Mouse (Mus musculus): Measurements from ENCODE around the gene Prdm2. TPM values are rescaled to one million over a fixed set of nuclear protein-coding genes. Genes with fewer than 3 reads are reported as not detected.

Prdm2 gene
- total and polyA plus RNA-seq, 3 experiments: 4.3 to 13.5 TPM; not detected in 1

DNA sequence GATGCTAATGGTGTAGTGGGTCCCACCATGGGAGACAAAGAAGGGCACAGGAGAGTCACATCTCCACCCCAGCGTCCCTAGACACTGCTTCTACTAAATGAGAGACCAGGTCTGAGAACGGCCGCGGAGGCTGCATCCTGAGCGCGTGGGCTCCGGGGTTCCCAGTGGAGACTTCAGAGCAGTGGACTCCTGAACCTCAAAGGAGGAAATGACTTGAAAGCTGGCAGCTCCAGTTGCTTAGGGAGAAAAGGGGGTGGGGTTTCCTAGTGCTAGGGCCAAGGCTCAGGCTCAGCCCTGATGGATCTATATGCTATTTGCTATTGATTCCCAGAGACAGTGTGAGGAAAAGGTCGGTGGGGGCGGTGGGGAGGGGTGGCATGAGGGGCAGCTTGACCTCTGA lies 104.2 kb downstream of the Prdm2 start:
- Histone ChIP-seq H3K27me3 (ENCODE audit: control insufficient read depth in 1 of 2, insufficient read depth in 2 of 2, low read length in 2 of 2) (no peaks in the 10 kb centered on the region), H3K36me3 (ENCODE audit: control insufficient read depth in 1 of 2, insufficient read depth in 2 of 2, low read length in 2 of 2) (peaks cover 0 to 7% of the 10 kb centered on the region in 2 experiments; a peak in 1 of 4 replicates), H3K79me2 (ENCODE audit: control insufficient read depth, insufficient read depth, low read length, poor library complexity) (no peaks in the 10 kb centered on the region), H3K27ac (ENCODE audit: control insufficient read depth, low read depth, low read length) (no peak overlapping the region), H3K9me3 (replicated peaks; ENCODE audit: insufficient read depth, low read length) (no peaks in the 10 kb centered on the region), H3K4me1 (ENCODE audit: control insufficient read depth in 1 of 2, insufficient read depth in 2 of 2, low read length in 2 of 2) (peaks cover 6 to 17% of the 10 kb centered on the region in 2 experiments; a peak in 3 of 4 replicates), H3K9ac (ENCODE audit: control insufficient read depth, low read depth, low read length, poor library complexity, severe bottlenecking) (no peak overlapping the region), H3K4me3 (ENCODE audit: control insufficient read depth in 1 of 2, insufficient read depth in 1 of 2, low read depth in 2 of 2, low read length in 2 of 2) (no peak overlapping the region)
- no peak for DNase-seq (ENCODE audit: low read depth, low spot score)
- TF ChIP-seq MAFK (IDR thresholded peaks at IDR 0.05; ENCODE audit: borderline replicate concordance, low read depth, low read length) (no peak), MEF2A (IDR thresholded peaks at IDR 0.05; ENCODE audit: extremely low read depth, insufficient replicate concordance, low read depth, low read length, poor library complexity, severe bottlenecking) (no peak), CTCF (IDR thresholded peaks at IDR 0.05 in 2 of 3, conservative IDR thresholded peaks at IDR 0.05 in 1 of 3; ENCODE audit: control insufficient read depth in 1 of 3, insufficient read depth in 1 of 3, low read depth in 2 of 3, low read length in 3 of 3, poor library complexity in 1 of 3, severe bottlenecking in 1 of 3) (no peak), HCFC1 (IDR thresholded peaks at IDR 0.05; ENCODE audit: low read depth, low read length) (no peak), BHLHE40 (IDR thresholded peaks at IDR 0.05; ENCODE audit: borderline replicate concordance, low read depth, low read length) (no peak), CHD2 (IDR thresholded peaks at IDR 0.05; ENCODE audit: low read length) (no peak), POLR2A (IDR thresholded peaks at IDR 0.05; ENCODE audit: control insufficient read depth in 1 of 2, insufficient read depth in 1 of 2, low read depth in 1 of 2, low read length in 2 of 2, poor library complexity in 1 of 2) (no peak), TBP (IDR thresholded peaks at IDR 0.05; ENCODE audit: low read depth, low read length) (no peak), MAZ (IDR thresholded peaks at IDR 0.05; ENCODE audit: low read depth, low read length) (no peak)

DNA sequence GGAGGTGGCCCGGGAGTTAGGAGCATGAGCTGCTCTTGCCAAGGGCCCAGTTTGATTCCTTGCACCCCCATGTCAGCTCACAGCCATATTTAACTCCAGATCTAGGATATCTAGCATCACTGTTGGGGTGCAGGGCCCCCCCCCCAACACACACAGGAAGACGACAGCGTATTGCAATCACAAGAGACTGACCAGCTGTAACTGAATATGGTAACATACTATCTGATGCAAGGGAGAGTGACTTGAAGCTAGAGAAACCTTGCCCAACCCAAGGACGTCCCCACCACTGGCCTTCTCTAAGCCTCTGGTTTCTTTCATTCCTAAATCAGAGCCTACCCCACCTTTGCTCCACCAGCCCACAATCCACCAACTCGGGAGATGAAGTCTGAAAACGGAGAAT lies 105.8 kb downstream of the Prdm2 start:
- no peaks in the 10 kb centered on the region for H3K9me3 ChIP-seq (replicated peaks; ENCODE audit: insufficient read depth, low read length)
- peaks cover 0 to 7% of the 10 kb centered on the region in 2 experiments; a peak in 1 of 4 replicates for H3K36me3 ChIP-seq (ENCODE audit: control insufficient read depth in 1 of 2, insufficient read depth in 2 of 2, low read length in 2 of 2)
- H3K4me1 ChIP-seq (ENCODE audit: control insufficient read depth in 1 of 2, insufficient read depth in 2 of 2, low read length in 2 of 2): peaks cover 6 to 17% of the 10 kb centered on the region in 2 experiments; a peak in 3 of 4 replicates
- H3K4me3 ChIP-seq (ENCODE audit: control insufficient read depth in 1 of 2, insufficient read depth in 1 of 2, low read depth in 2 of 2, low read length in 2 of 2): no peak overlapping the region
- peak overlapping the region; percentile 41 for H3K27ac ChIP-seq (ENCODE audit: control insufficient read depth, low read depth, low read length)
- no peaks in the 10 kb centered on the region for H3K27me3 ChIP-seq (ENCODE audit: control insufficient read depth in 1 of 2, insufficient read depth in 2 of 2, low read length in 2 of 2)
- DNase-seq (ENCODE audit: low read depth, low spot score): no peak
- no peak for TF ChIP-seq MYC (IDR thresholded peaks at IDR 0.05; ENCODE audit: low read depth, low read length)
- TF ChIP-seq TCF12 (IDR thresholded peaks at IDR 0.05; ENCODE audit: low read depth, low read length): no peak
- no peak for TF ChIP-seq ETS1 (IDR thresholded peaks at IDR 0.05; ENCODE audit: low read depth, low read length)
- no peak for TF ChIP-seq POLR2A (IDR thresholded peaks at IDR 0.05; ENCODE audit: control insufficient read depth in 1 of 2, insufficient read depth in 1 of 2, low read depth in 1 of 2, low read length in 2 of 2, poor library complexity in 1 of 2)
- TF ChIP-seq BHLHE40 (IDR thresholded peaks at IDR 0.05; ENCODE audit: borderline replicate concordance, low read depth, low read length): no peak
- TF ChIP-seq MAZ (IDR thresholded peaks at IDR 0.05; ENCODE audit: low read depth, low read length): no peak
- TF ChIP-seq USF2 (IDR thresholded peaks at IDR 0.05; ENCODE audit: borderline replicate concordance in 1 of 2, insufficient read depth in 1 of 2, low read depth in 1 of 2, low read length in 2 of 2): no peak
- TF ChIP-seq SIN3A (IDR thresholded peaks at IDR 0.05; ENCODE audit: low read length): no peak
- TF ChIP-seq TAL1 (IDR thresholded peaks at IDR 0.05; ENCODE audit: low read length): no peak
- TF ChIP-seq ZMIZ1 (IDR thresholded peaks at IDR 0.05; ENCODE audit: low read depth, low read length): no peak
- no peak for TF ChIP-seq UBTF (IDR thresholded peaks at IDR 0.05; ENCODE audit: borderline replicate concordance, insufficient read depth, low read depth, low read length)
- no peak for TF ChIP-seq POLR2AphosphoS5 (IDR thresholded peaks at IDR 0.05; ENCODE audit: borderline replicate concordance, low read depth, low read length)
- TF ChIP-seq SMC3 (IDR thresholded peaks at IDR 0.05; ENCODE audit: low read depth, low read length): no peak
- TF ChIP-seq NELFE (IDR thresholded peaks at IDR 0.05; ENCODE audit: low read depth, low read length): no peak
- TF ChIP-seq GATA1 (IDR thresholded peaks at IDR 0.05; ENCODE audit: low read depth, low read length): no peak
- no peak for TF ChIP-seq JUND (IDR thresholded peaks at IDR 0.05; ENCODE audit: low read depth, low read length)
- TF ChIP-seq MEF2A (IDR thresholded peaks at IDR 0.05; ENCODE audit: extremely low read depth, insufficient replicate concordance, low read depth, low read length, poor library complexity, severe bottlenecking): no peak
- TF ChIP-seq ZC3H11A (IDR thresholded peaks at IDR 0.05; ENCODE audit: low read depth, low read length): no peak
- no peak for TF ChIP-seq EP300 (IDR thresholded peaks at IDR 0.05; ENCODE audit: low read depth in 1 of 2, low read length in 2 of 2)
- no peak overlapping the region for H3K9ac ChIP-seq (ENCODE audit: control insufficient read depth, low read depth, low read length, poor library complexity, severe bottlenecking)
- no peaks in the 10 kb centered on the region for H3K79me2 ChIP-seq (ENCODE audit: control insufficient read depth, insufficient read depth, low read length, poor library complexity)

Data from MEL (cell line).